Mouse (Mus musculus) hindbrain, embryonic 15.5 days (tissue): Measurements from ENCODE around the gene H2-M10.3. TPM values are rescaled to one million over a fixed set of nuclear protein-coding genes. Genes with fewer than 3 reads are reported as not detected.
"Not testable (repeated sequence)": the region's sequence is repeated elsewhere in the genome, so short reads cannot be mapped to it uniquely, and the experiment has no call there.

ENCODE experiments used
- ATAC-seq: fragments of 200-750 bp; cut with Nextera tagmentation; 2 replicates; pipeline ENCODE4 v1.8.0; 2017; ENCODE audit warnings: low read depth, moderate number of reproducible peaks, moderate TSS enrichment; ENCODE audit not compliant: low FRiP score
- H3K27ac ChIP-seq: fragments of 300-500 bp; sonication (generic); replicated peaks from 2 replicates; pipeline ENCODE4 v1.5.1; 2015; ENCODE audit warnings: mild to moderate bottlenecking, inconsistent platforms
- H3K27me3 ChIP-seq: fragments of 300-500 bp; sonication (generic); 2 replicates; pipeline ENCODE4 v1.6.1; 2015; ENCODE audit warnings: control low read depth, inconsistent platforms
- H3K36me3 ChIP-seq: fragments of 300-500 bp; sonication (generic); 2 replicates; pipeline ENCODE4 v1.6.1; 2015; ENCODE audit warnings: control low read depth, inconsistent platforms
- H3K4me1 ChIP-seq: fragments of 300-500 bp; sonication (generic); replicated peaks from 2 replicates; pipeline ENCODE4 v1.6.1; 2015; ENCODE audit warnings: control low read depth, inconsistent platforms
- H3K4me2 ChIP-seq: fragments of 300-500 bp; sonication (generic); 2 replicates; pipeline ENCODE4 v1.6.1; 2015; ENCODE audit warnings: moderate library complexity, mild to moderate bottlenecking, inconsistent platforms
- H3K4me3 ChIP-seq: fragments of 300-500 bp; sonication (generic); 2 replicates; pipeline ENCODE4 v1.5.1; 2015; ENCODE audit warnings: mild to moderate bottlenecking, inconsistent platforms
- H3K9ac ChIP-seq: fragments of 300-500 bp; sonication (generic); 2 replicates; pipeline ENCODE4 v1.6.1; 2015; ENCODE audit warnings: inconsistent platforms
- H3K9me3 ChIP-seq: fragments of 300-500 bp; sonication (generic); 2 replicates; pipeline ENCODE4 v1.6.1; 2016; ENCODE audit warnings: control low read depth, inconsistent platforms
- WGBS: fragments of 180-500 bp; shearing (Covaris S2); methylation state at CpG from one replicate; pipeline ENCODE4 v1.1.7; 2015; 5-methylcytosine and 5-hydroxymethylcytosine counted together
- polyA plus RNA-seq: library from polyadenylated mRNA; unstranded; fragments of >200 nt; fragmentation: Nextera tagmentation; extraction: Ambion mirVana; gene quantifications from 2 replicates; pipeline ENCODE4 v1.2.1, GENCODE M21; 2015

The H2-M10.3 gene
- not detected in 2 replicates for polyA plus RNA-seq

GRCm38 (mm10) chr17:36368317-36368716 lies at the start of gene H2-M10.3:
Gene H2-M10.3 (minus strand): TSS chr17:36368417.
- WGBS, result 93% methylated on average over 2 of the region's 2 CpGs
- H3K9ac ChIP-seq, H3K4me1 ChIP-seq, H3K4me2 ChIP-seq, H3K27ac ChIP-seq, H3K27me3 ChIP-seq, H3K9me3 ChIP-seq, ATAC-seq, H3K4me3 ChIP-seq, H3K36me3 ChIP-seq: not testable (repeated sequence)

GRCm38 (mm10) chr17:36417416-36417815 lies 49.2 kb upstream of the H2-M10.3 start:
- no peak for ATAC-seq
- Histone ChIP-seq H3K4me1 (no peaks in the 10 kb centered on the region), H3K27ac (no peak overlapping the region), H3K36me3 (no peaks in the 10 kb centered on the region), H3K9me3 (no peaks in the 10 kb centered on the region), H3K4me2 (no peak overlapping the region), H3K9ac (no peak overlapping the region), H3K27me3 (no peaks in the 10 kb centered on the region), H3K4me3 (no peak overlapping the region)
- WGBS, result 62% methylated on average over 2 of the region's 2 CpGs

- Histone ChIP-seq H3K27me3 (no peaks in the 10 kb centered on the region), H3K4me3 (no peak overlapping the region), H3K9ac (no peak overlapping the region), H3K9me3 (no peaks in the 10 kb centered on the region), H3K4me2 (no peak overlapping the region), H3K27ac (no peak overlapping the region), H3K36me3 (no peaks in the 10 kb centered on the region), H3K4me1 (no peaks in the 10 kb centered on the region)
- ATAC-seq, result no peak
- 73% methylated on average over 1 of the region's 1 CpGs for WGBS
Observed at GRCm38 (mm10) chr17:36415407-36415806, 47.2 kb upstream of the H2-M10.3 start.

GRCm38 (mm10) chr17:36414361-36414760 lies 46.1 kb upstream of the H2-M10.3 start:
- Histone ChIP-seq H3K4me2 (no peak overlapping the region), H3K4me3 (no peak overlapping the region), H3K36me3 (no peaks in the 10 kb centered on the region), H3K9ac (no peak overlapping the region), H3K4me1 (no peaks in the 10 kb centered on the region), H3K27me3 (no peaks in the 10 kb centered on the region), H3K27ac (no peak overlapping the region), H3K9me3 (no peaks in the 10 kb centered on the region)
- no peak for ATAC-seq
- 95% methylated on average over 1 of the region's 1 CpGs for WGBS

DNA sequence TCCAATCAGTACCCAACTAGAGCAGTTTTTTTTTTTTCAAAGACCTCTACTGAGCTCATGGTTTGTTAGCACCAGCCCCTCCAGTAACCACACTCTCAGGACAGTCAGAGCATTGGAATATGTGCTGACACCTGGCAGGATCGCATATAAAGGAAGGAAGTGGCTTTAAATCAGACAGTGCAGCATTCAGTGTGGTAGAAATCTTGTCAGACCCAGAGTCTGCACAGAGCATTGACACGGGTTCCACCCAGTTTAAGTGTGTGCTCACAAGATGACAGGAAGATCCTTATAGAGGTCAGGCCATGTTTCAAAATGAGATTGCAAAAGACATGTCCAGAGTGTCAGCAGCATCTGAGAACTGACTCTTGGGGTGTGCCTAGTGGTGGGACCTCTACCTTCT lies 21.7 kb upstream of the H2-M10.3 start:
- no peak overlapping the region for H3K27ac ChIP-seq
- H3K4me1 ChIP-seq, result no peaks in the 10 kb centered on the region
- no peaks in the 10 kb centered on the region for H3K27me3 ChIP-seq
- H3K9ac ChIP-seq, result no peak overlapping the region
- no peak overlapping the region for H3K4me2 ChIP-seq
- ATAC-seq, result no peak
- no peak overlapping the region for H3K4me3 ChIP-seq
- H3K9me3 ChIP-seq, result no peaks in the 10 kb centered on the region
- WGBS, result 92% methylated on average over 2 of the region's 2 CpGs
- H3K36me3 ChIP-seq, result no peaks in the 10 kb centered on the region

DNA sequence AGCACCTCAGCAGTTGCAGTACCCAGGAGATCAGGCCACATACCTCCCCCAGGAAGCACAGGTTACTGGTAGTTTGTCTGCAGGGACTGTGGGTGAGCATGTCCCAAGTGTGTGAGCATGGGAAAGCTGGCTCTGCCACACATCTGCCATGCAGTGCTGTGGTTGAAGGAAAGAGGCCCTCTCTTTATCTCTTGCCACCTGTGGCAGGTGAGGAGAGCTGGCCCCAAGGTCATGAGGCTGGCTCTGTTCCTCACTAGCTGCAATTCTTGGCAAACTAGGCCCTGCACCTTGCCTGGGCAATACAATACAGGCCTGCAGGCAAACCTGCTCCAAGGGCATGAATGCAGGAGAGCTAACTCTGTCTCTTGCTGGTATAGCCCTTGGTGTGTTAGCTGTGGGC lies 5.8 kb downstream of the H2-M10.3 start:
- H3K4me2 ChIP-seq, H3K27ac ChIP-seq, H3K4me3 ChIP-seq, H3K9me3 ChIP-seq, ATAC-seq, H3K9ac ChIP-seq, H3K36me3 ChIP-seq, H3K27me3 ChIP-seq, H3K4me1 ChIP-seq: not testable (repeated sequence)

DNA sequence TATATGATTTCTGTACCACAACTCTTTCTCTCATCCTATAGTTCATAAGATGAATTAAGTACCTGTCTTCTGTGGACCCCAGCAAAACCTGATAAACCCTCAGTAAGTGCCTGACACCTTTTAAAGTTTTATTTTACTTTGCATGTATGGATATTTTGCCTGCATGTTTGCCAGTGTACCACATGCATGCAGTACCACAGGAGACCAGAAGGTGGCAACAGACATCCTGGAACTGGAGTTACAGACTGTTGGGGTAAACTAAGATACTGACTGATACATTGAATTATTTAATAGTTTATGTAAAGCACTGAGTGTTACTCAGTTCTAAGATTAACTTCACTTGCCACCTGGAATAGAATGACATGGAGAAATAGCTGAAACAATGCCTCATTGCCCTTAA lies 10.7 kb downstream of the H2-M10.3 start:
- H3K36me3 ChIP-seq, H3K9me3 ChIP-seq, ATAC-seq, H3K4me2 ChIP-seq, H3K9ac ChIP-seq, H3K4me3 ChIP-seq, H3K27me3 ChIP-seq, H3K4me1 ChIP-seq, H3K27ac ChIP-seq: not testable (repeated sequence)

DNA sequence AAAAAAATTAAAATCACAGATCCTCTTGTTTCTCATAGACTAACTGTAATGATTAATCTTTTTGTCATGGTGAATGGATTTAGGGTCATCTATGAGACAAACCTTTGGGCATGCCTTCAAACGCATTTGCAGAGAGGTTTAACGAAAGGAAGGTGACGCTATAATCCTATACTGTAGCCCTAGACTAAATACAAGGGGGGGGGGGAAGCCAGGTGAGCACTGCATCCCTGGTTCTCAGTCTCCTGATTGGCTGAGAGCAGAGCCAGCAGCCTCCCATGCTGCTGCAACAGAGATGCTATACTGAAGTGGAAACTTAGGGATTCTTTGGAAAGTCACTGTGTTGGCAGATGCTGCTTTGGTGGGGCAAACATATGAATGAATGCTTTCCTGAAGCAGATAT lies 12.5 kb downstream of the H2-M10.3 start:
- Histone ChIP-seq H3K4me2 (no peak overlapping the region), H3K27ac (no peak overlapping the region), H3K4me1 (no peaks in the 10 kb centered on the region), H3K4me3 (no peak overlapping the region), H3K36me3 (no peaks in the 10 kb centered on the region), H3K9me3 (no peaks in the 10 kb centered on the region), H3K9ac (no peak overlapping the region), H3K27me3 (0 out of 2 replicates have a peak, but pooled peaks cover 2% of the 10 kb centered on the region)
- peak; percentile 61; the same call in 1 of the 2 replicates for ATAC-seq
- 41% methylated on average over 3 of the region's 3 CpGs for WGBS

GRCm38 (mm10) chr17:36355343-36355742 lies 12.9 kb downstream of the H2-M10.3 start:
- H3K27me3 ChIP-seq, H3K4me3 ChIP-seq, H3K4me1 ChIP-seq, H3K4me2 ChIP-seq, H3K9me3 ChIP-seq, H3K9ac ChIP-seq, H3K27ac ChIP-seq, H3K36me3 ChIP-seq: not testable (repeated sequence)
- ATAC-seq, result peak; percentile 85

DNA sequence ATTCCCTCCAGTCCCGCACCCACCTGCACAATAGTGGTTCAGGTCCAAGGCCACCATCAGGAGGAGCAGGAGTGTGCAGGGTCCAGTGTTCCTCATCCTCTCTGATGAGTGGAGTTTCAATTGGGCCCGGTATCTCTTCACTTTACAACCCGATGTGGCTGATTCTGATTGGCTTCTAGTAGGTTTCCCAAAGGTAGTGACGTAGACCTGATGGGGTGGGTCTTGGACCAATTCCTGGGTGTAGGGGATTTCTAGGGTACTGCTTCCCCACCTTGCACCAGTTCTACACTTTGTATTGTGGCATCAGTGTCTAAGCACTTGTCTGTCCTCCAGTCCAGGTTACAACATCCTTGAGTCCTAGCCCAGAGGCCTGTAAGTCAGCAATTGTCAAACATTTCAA lies 42.2 kb downstream of the H2-M10.3 start, which contains the start of gene H2-M10.1:
TSS of gene H2-M10.1 (minus strand) at position 101 of the 400 bp plus-strand sequence.
- Histone ChIP-seq H3K9me3 (no peaks in the 10 kb centered on the region), H3K9ac (no peak within 1 kb of the TSS), H3K27me3 (no peaks in the 10 kb centered on the region), H3K27ac (no peak within 1 kb of the TSS), H3K4me3 (no peak within 1 kb of the TSS), H3K36me3 (no peaks in the 10 kb centered on the region), H3K4me2 (no peak within 1 kb of the TSS), H3K4me1 (no peaks in the 10 kb centered on the region)
- 88% methylated on average over 4 of the region's 4 CpGs for WGBS
- ATAC-seq, result no peak

GRCm38 (mm10) chr17:36315689-36316253 lies 52.4 kb downstream of the H2-M10.3 start:
- H3K9me3 ChIP-seq, result no peaks in the 10 kb centered on the region
- H3K9ac ChIP-seq, result peak overlapping the region; percentile 70
- no peaks in the 10 kb centered on the region for H3K27me3 ChIP-seq
- H3K36me3 ChIP-seq, result no peaks in the 10 kb centered on the region
- peak overlapping the region; percentile 96 for H3K27ac ChIP-seq
- ATAC-seq, result peak; percentile 75
- peak overlapping the region; percentile 52 for H3K4me3 ChIP-seq
- 31% methylated on average over 5 of the region's 5 CpGs for WGBS
- H3K4me1 ChIP-seq, result peaks cover 8% of the 10 kb centered on the region
- peak overlapping the region; percentile 69 for H3K4me2 ChIP-seq

DNA sequence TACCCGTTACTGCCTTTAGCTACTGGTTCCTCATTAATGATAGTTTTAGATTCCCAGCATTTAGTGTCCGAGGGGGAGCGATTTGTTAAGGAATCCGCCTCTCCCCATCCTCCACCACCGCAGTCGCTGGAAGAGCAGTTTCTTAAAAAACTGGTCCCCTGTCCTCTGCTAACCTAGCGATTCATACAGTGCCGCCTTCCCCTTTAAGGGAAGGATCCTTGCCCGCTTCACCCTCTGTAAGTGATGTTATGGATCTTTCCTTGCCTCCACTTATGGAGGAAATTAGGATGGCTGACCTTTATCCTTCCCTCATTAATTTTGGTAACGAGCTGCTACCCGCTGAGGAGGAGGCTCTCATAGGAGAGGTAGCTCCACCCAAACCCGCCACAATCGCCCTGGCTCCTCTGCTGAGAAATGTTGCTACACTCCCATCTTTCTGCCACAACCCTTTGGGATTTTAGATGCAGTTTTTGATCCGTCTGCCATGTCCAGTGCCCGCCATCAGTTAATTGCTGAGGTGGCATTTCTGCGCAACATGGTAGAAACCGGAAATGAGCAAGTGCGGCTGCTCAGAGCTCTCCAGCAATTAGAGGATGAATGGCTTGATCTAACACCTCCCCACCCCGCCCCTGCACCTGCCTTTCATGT lies 53.1 kb downstream of the H2-M10.3 start:
- Histone ChIP-seq H3K4me1 (peaks cover 8% of the 10 kb centered on the region), H3K4me2 (peak overlapping the region; percentile 69), H3K4me3 (peak overlapping the region; percentile 52), H3K27ac (peak overlapping the region; percentile 96), H3K27me3 (no peaks in the 10 kb centered on the region), H3K9me3 (no peaks in the 10 kb centered on the region), H3K9ac (peak overlapping the region; percentile 70), H3K36me3 (no peaks in the 10 kb centered on the region)
- ATAC-seq, result peak; percentile 95
- WGBS, result 0% methylated on average over 19 of the region's 19 CpGs
